Mouse (Mus musculus) kidney, adult 2 months (tissue): ENCODE measurements at regions not wholly inside any gene's neighbourhood (a gene's known extent, or its start where the extent isn't known, plus 50 kb on each side); places are given as distances from the start of the nearest gene placed in this dataset.

Experiments
- DNase-seq: peaks from one replicate; pipeline ENCODE4 v3.0.0; 2021
- H3K27ac ChIP-seq: fragments of 200-500 bp; 2 replicates; pipeline ENCODE4 v1.5.1; 2012; ENCODE audit warnings: low read depth, low read length, control low read depth, inconsistent platforms; ENCODE audit not compliant: insufficient read depth
- H3K27me3 ChIP-seq: fragments of 200-500 bp; replicated peaks from 2 replicates; pipeline ENCODE4 v1.6.1; 2012; ENCODE audit warnings: mild to moderate bottlenecking, moderate library complexity, low read length, inconsistent platforms; ENCODE audit not compliant: control insufficient read depth, insufficient read depth
- H3K36me3 ChIP-seq: fragments of 200-500 bp; 2 replicates; pipeline ENCODE4 v1.6.1; 2012; ENCODE audit warnings: mild to moderate bottlenecking, moderate library complexity, low read length, inconsistent platforms; ENCODE audit not compliant: control insufficient read depth, insufficient read depth
- H3K4me1 ChIP-seq: fragments of 200-500 bp; 2 replicates; pipeline ENCODE4 v1.6.1; 2011; ENCODE audit warnings: low read length; ENCODE audit not compliant: control insufficient read depth, insufficient read depth
- H3K4me3 ChIP-seq: fragments of 200-500 bp; 2 replicates; pipeline ENCODE4 v1.5.1; 2011; ENCODE audit warnings: mild to moderate bottlenecking, low read depth, low read length, control low read depth; ENCODE audit not compliant: insufficient read depth
- CTCF ChIP-seq: fragments of 200-500 bp; conservative IDR thresholded peaks from 2 replicates; pipeline ENCODE4 v1.5.1; 2011; ENCODE audit warnings: low read depth, mild to moderate bottlenecking, control low read depth, low read length, moderate library complexity, mixed read lengths; ENCODE audit not compliant: insufficient read depth, insufficient read length
- POLR2A ChIP-seq: fragments of 200-500 bp; IDR thresholded peaks from one replicate; pipeline ENCODE4 v1.6.1; 2011; ENCODE audit warnings: low read depth, low read length, control low read depth
- WGBS: fragments of 180-500 bp; shearing (Covaris S2); methylation state at CpG from one replicate; pipeline ENCODE4 v1.1.7; 2018; 5-methylcytosine and 5-hydroxymethylcytosine counted together

GRCm38 (mm10) chr17:13558863-13559262 lies 201.5 kb upstream of the Afdn start:
- Histone ChIP-seq H3K4me3 (no peak overlapping the region), H3K27me3 (no peaks in the 10 kb centered on the region), H3K4me1 (no peaks in the 10 kb centered on the region), H3K27ac (no peak overlapping the region), H3K36me3 (no peaks in the 10 kb centered on the region)
- DNase-seq, result no peak
- TF ChIP-seq POLR2A (no peak), CTCF (no peak)
- 76% methylated on average over 3 of the region's 3 CpGs for WGBS

GRCm38 (mm10) chr17:13561342-13561741 lies 199.0 kb upstream of the Afdn start:
- Histone ChIP-seq H3K27ac (no peak overlapping the region), H3K36me3 (no peaks in the 10 kb centered on the region), H3K4me3 (no peak overlapping the region), H3K27me3 (no peaks in the 10 kb centered on the region), H3K4me1 (no peaks in the 10 kb centered on the region)
- WGBS, result 49% methylated on average over 8 of the region's 8 CpGs
- TF ChIP-seq CTCF (no peak), POLR2A (no peak)
- peak; percentile 54 for DNase-seq

- no peaks in the 10 kb centered on the region for H3K36me3 ChIP-seq
- no peak overlapping the region for H3K27ac ChIP-seq
- no peak overlapping the region for H3K4me3 ChIP-seq
- TF ChIP-seq POLR2A (no peak), CTCF (no peak)
- 89% methylated on average over 2 of the region's 2 CpGs for WGBS
- DNase-seq, result no peak
- H3K27me3 ChIP-seq, result no peaks in the 10 kb centered on the region
- no peaks in the 10 kb centered on the region for H3K4me1 ChIP-seq
These were observed 197.4 kb upstream of the Afdn start for GRCm38 (mm10) chr17:13562974-13563373.

- H3K4me3 ChIP-seq, result no peak overlapping the region
- H3K27me3 ChIP-seq, result no peaks in the 10 kb centered on the region
- TF ChIP-seq CTCF (no peak), POLR2A (no peak)
These were observed 195.5 kb upstream of the Afdn start for GRCm38 (mm10) chr17:13564800-13565199.

GRCm38 (mm10) chr17:13566680-13567079 lies 193.7 kb upstream of the Afdn start:
- 83% methylated on average over 7 of the region's 7 CpGs for WGBS
- H3K27ac ChIP-seq, result no peak overlapping the region
- H3K36me3 ChIP-seq, result no peaks in the 10 kb centered on the region
- no peak overlapping the region for H3K4me3 ChIP-seq
- DNase-seq, result no peak
- no peaks in the 10 kb centered on the region for H3K27me3 ChIP-seq
- H3K4me1 ChIP-seq, result no peaks in the 10 kb centered on the region
- no peak for TF ChIP-seq POLR2A
- TF ChIP-seq CTCF, result no peak

More at GRCm38 (mm10) chr17:13564800-13565199, 195.5 kb upstream of the Afdn start:
- WGBS, result 92% methylated on average over 7 of the region's 7 CpGs
- H3K36me3 ChIP-seq, result no peaks in the 10 kb centered on the region
- H3K27ac ChIP-seq, result no peak overlapping the region
- no peaks in the 10 kb centered on the region for H3K4me1 ChIP-seq
- no peak for DNase-seq

- H3K27me3 ChIP-seq, result no peaks in the 10 kb centered on the region
- no peak for DNase-seq
- WGBS, result 89% methylated on average over 3 of the region's 3 CpGs
These were observed 193.2 kb upstream of the Afdn start for GRCm38 (mm10) chr17:13567183-13567582.

GRCm38 (mm10) chr17:13570796-13571195 lies 189.5 kb upstream of the Afdn start:
- DNase-seq, result no peak
- H3K4me1 ChIP-seq, result no peaks in the 10 kb centered on the region
- H3K27ac ChIP-seq, result no peak overlapping the region
- no peaks in the 10 kb centered on the region for H3K36me3 ChIP-seq
- no peaks in the 10 kb centered on the region for H3K27me3 ChIP-seq
- H3K4me3 ChIP-seq, result no peak overlapping the region
- WGBS, result 69% methylated on average over 5 of the region's 5 CpGs
- TF ChIP-seq CTCF (no peak), POLR2A (no peak)

More at GRCm38 (mm10) chr17:13567183-13567582, 193.2 kb upstream of the Afdn start:
- H3K36me3 ChIP-seq, result no peaks in the 10 kb centered on the region
- TF ChIP-seq POLR2A (no peak), CTCF (no peak)
- no peak overlapping the region for H3K4me3 ChIP-seq
- H3K27ac ChIP-seq, result no peak overlapping the region
- no peaks in the 10 kb centered on the region for H3K4me1 ChIP-seq
